Mouse (Mus musculus): ENCODE results near the gene Slc41a3.

GRCm38 (mm10) chr6:90691935-90692334 lies 87.4 kb downstream of the Slc41a3 start:
- no peak for TF ChIP-seq CTCF (IDR thresholded peaks at IDR 0.05; ENCODE audit: low read depth, low read length)
- no peak for TF ChIP-seq TAL1 (conservative IDR thresholded peaks at IDR 0.05; ENCODE audit: low read depth, low read length)
- no peak for TF ChIP-seq GATA1 (IDR thresholded peaks at IDR 0.05; ENCODE audit: borderline replicate concordance, low read length)
